Mouse (Mus musculus) brain, embryonic 14.5 days (tissue): ENCODE data around the gene Krt18.

Experiments used
- CTCF ChIP-seq: fragments of 200-500 bp; IDR thresholded peaks from 2 replicates; pipeline ENCODE4 v1.5.1; 2012; ENCODE audit warnings: inconsistent platforms, mild to moderate bottlenecking, moderate library complexity, borderline replicate concordance; ENCODE audit not compliant: insufficient read depth, insufficient read length; ENCODE audit errors: extremely low read depth
- POLR2A ChIP-seq: fragments of 200-500 bp; IDR thresholded peaks from 2 replicates; pipeline ENCODE4 v1.6.1; 2012; ENCODE audit warnings: mild to moderate bottlenecking, inconsistent platforms, borderline replicate concordance; ENCODE audit not compliant: poor library complexity, insufficient read depth, insufficient read length, severe bottlenecking; ENCODE audit errors: extremely low read depth

DNA sequence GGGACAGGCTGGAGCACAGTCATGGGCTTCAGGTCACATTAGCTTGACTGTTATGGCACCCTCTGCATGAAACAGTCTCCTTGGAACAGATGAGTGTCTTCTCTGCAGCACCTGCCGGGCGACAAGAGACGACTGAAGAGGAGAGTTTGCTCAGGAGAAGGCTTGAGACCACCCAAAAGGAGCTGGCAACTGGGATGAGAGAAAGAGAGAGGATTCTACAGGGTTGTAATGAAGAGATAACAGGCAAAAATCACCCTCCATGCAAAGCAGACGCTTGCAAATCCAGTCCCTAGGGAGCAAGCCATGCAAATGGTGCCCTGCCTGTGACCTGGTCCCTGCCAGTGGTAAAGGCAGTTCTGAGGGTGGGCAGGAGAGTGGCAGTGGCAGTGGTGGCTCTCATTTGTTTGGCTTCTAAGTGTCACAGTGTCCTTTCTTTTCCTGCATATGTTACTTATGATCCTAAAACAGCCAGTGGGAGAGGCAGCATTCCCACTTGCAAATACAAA lies 15.7 kb upstream of the Krt18 start:
- TF ChIP-seq POLR2A, result no peak
- TF ChIP-seq CTCF, result no peak
